Mouse (Mus musculus): ENCODE measurements around the gene Mrpl23. TPM values are rescaled to one million over a fixed set of nuclear protein-coding genes. Genes with fewer than 3 reads are reported as not detected.

Mrpl23 gene
- polyA plus RNA-seq, 1 experiment from 2014 or later = 12.0 TPM

- 0 out of 2 replicates have a peak, but pooled peaks cover 7% of the 10 kb centered on the region for H3K36me3 ChIP-seq
- H3K9ac ChIP-seq = peak overlapping the region; percentile 89
- H3K4me2 ChIP-seq = peak overlapping the region; percentile 67
- 0 out of 2 replicates have a peak, but pooled peaks cover 3% of the 10 kb centered on the region for H3K9me3 ChIP-seq (replicated peaks)
- peak overlapping the region; percentile 98 for H3K27ac ChIP-seq (ENCODE audit: poor library complexity, severe bottlenecking)
- peaks cover 76% of the 10 kb centered on the region for H3K4me1 ChIP-seq (replicated peaks)
- ATAC-seq (ENCODE audit: insufficient number of reproducible peaks, low FRiP score) = peak; percentile 36
- H3K4me3 ChIP-seq = peak overlapping the region; percentile 56
- WGBS = 38% methylated on average over 9 of the region's 9 CpGs
- no peaks in the 10 kb centered on the region for H3K27me3 ChIP-seq (replicated peaks)
These were observed 42.4 kb downstream of the Mrpl23 start for GRCm38 (mm10) chr7:142574826-142575351.

- Histone ChIP-seq H3K4me3 (peak overlapping the region; percentile 56), H3K9me3 (replicated peaks) (peaks cover 3% of the 10 kb centered on the region; the same call in 1 of the 2 replicates)
These were observed 43.0 kb downstream of the Mrpl23 start for GRCm38 (mm10) chr7:142575491-142575890.

GRCm38 (mm10) chr7:142575971-142576370 lies 43.5 kb downstream of the Mrpl23 start:
- 71% methylated on average over 5 of the region's 5 CpGs for WGBS
- H3K36me3 ChIP-seq = 0 out of 2 replicates have a peak, but pooled peaks cover 7% of the 10 kb centered on the region
- peaks cover 7% of the 10 kb centered on the region; the same call in 1 of the 2 replicates for H3K9me3 ChIP-seq (replicated peaks)

More at GRCm38 (mm10) chr7:142575491-142575890, 43.0 kb downstream of the Mrpl23 start:
- peak overlapping the region; percentile 89 for H3K9ac ChIP-seq
- ATAC-seq (ENCODE audit: insufficient number of reproducible peaks, low FRiP score) = no peak
- 63% methylated on average over 12 of the region's 12 CpGs for WGBS
- peak overlapping the region; percentile 98 for H3K27ac ChIP-seq (ENCODE audit: poor library complexity, severe bottlenecking)
- H3K4me2 ChIP-seq = peak overlapping the region; percentile 67
- H3K4me1 ChIP-seq (replicated peaks) = peaks cover 70% of the 10 kb centered on the region
- H3K27me3 ChIP-seq (replicated peaks) = no peaks in the 10 kb centered on the region
- 0 out of 2 replicates have a peak, but pooled peaks cover 7% of the 10 kb centered on the region for H3K36me3 ChIP-seq

GRCm38 (mm10) chr7:142576472-142577326 lies 44.2 kb downstream of the Mrpl23 start:
- Histone ChIP-seq H3K27ac (ENCODE audit: poor library complexity, severe bottlenecking) (peak overlapping the region; percentile 98), H3K4me1 (replicated peaks) (peaks cover 58% of the 10 kb centered on the region), H3K27me3 (replicated peaks) (no peaks in the 10 kb centered on the region), H3K9ac (peak overlapping the region; percentile 89), H3K36me3 (0 out of 2 replicates have a peak, but pooled peaks cover 7% of the 10 kb centered on the region), H3K4me3 (peak overlapping the region; percentile 56), H3K9me3 (replicated peaks) (peaks cover 13% of the 10 kb centered on the region), H3K4me2 (peak overlapping the region; percentile 67)
- WGBS = 61% methylated on average over 25 of the region's 25 CpGs
- ATAC-seq (ENCODE audit: insufficient number of reproducible peaks, low FRiP score) = no peak

More at GRCm38 (mm10) chr7:142575971-142576370, 43.5 kb downstream of the Mrpl23 start:
- H3K4me2 ChIP-seq = peak overlapping the region; percentile 67
- H3K27me3 ChIP-seq (replicated peaks) = no peaks in the 10 kb centered on the region
- ATAC-seq (ENCODE audit: insufficient number of reproducible peaks, low FRiP score) = no peak
- H3K9ac ChIP-seq = peak overlapping the region; percentile 89
- peaks cover 65% of the 10 kb centered on the region for H3K4me1 ChIP-seq (replicated peaks)
- H3K4me3 ChIP-seq = peak overlapping the region; percentile 56
- peak overlapping the region; percentile 98 for H3K27ac ChIP-seq (ENCODE audit: poor library complexity, severe bottlenecking)

- H3K27ac ChIP-seq (ENCODE audit: poor library complexity, severe bottlenecking) = peak overlapping the region; percentile 98
- 0 out of 2 replicates have a peak, but pooled peaks cover 7% of the 10 kb centered on the region for H3K36me3 ChIP-seq
- H3K9me3 ChIP-seq (replicated peaks) = peaks cover 19% of the 10 kb centered on the region
- ATAC-seq (ENCODE audit: insufficient number of reproducible peaks, low FRiP score) = peak; percentile 72
- WGBS = 45% methylated on average over 26 of the region's 26 CpGs
- peak overlapping the region; percentile 67 for H3K4me2 ChIP-seq
- peak overlapping the region; percentile 89 for H3K9ac ChIP-seq
- H3K4me1 ChIP-seq (replicated peaks) = peaks cover 46% of the 10 kb centered on the region
- no peaks in the 10 kb centered on the region for H3K27me3 ChIP-seq (replicated peaks)
- H3K4me3 ChIP-seq = peak overlapping the region; percentile 56
These were observed 45.4 kb downstream of the Mrpl23 start for GRCm38 (mm10) chr7:142577806-142578423.

GRCm38 (mm10) chr7:142579069-142579468 lies 46.6 kb downstream of the Mrpl23 start:
- Histone ChIP-seq H3K27ac (ENCODE audit: poor library complexity, severe bottlenecking) (peak overlapping the region; percentile 98), H3K4me1 (replicated peaks) (peaks cover 34% of the 10 kb centered on the region), H3K4me3 (no peak overlapping the region), H3K36me3 (0 out of 2 replicates have a peak, but pooled peaks cover 7% of the 10 kb centered on the region), H3K9me3 (replicated peaks) (peaks cover 19% of the 10 kb centered on the region), H3K27me3 (replicated peaks) (no peaks in the 10 kb centered on the region), H3K4me2 (peak overlapping the region; percentile 67; the same call in 1 of the 2 replicates), H3K9ac (no peak overlapping the region)
- no peak for ATAC-seq (ENCODE audit: insufficient number of reproducible peaks, low FRiP score)
- 59% methylated on average over 5 of the region's 5 CpGs for WGBS

GRCm38 (mm10) chr7:142580121-142580879 lies 47.8 kb downstream of the Mrpl23 start:
- H3K9ac ChIP-seq = no peak overlapping the region
- H3K27ac ChIP-seq (ENCODE audit: poor library complexity, severe bottlenecking) = no peak overlapping the region
- no peak for ATAC-seq (ENCODE audit: insufficient number of reproducible peaks, low FRiP score)
- 55% methylated on average over 26 of the region's 26 CpGs for WGBS
- peak overlapping the region; percentile 65 for H3K4me2 ChIP-seq
- H3K4me3 ChIP-seq = peak overlapping the region; percentile 27
- peaks cover 22% of the 10 kb centered on the region for H3K4me1 ChIP-seq (replicated peaks)
- H3K27me3 ChIP-seq (replicated peaks) = no peaks in the 10 kb centered on the region
- H3K9me3 ChIP-seq (replicated peaks) = peaks cover 19% of the 10 kb centered on the region
- H3K36me3 ChIP-seq = 0 out of 2 replicates have a peak, but pooled peaks cover 7% of the 10 kb centered on the region

- WGBS = 63% methylated on average over 7 of the region's 7 CpGs
These were observed 48.7 kb downstream of the Mrpl23 start for GRCm38 (mm10) chr7:142581186-142581585.

GRCm38 (mm10) chr7:142581656-142582228 lies 49.3 kb downstream of the Mrpl23 start:
- H3K27ac ChIP-seq (ENCODE audit: poor library complexity, severe bottlenecking) = no peak overlapping the region
- peaks cover 16% of the 10 kb centered on the region for H3K4me1 ChIP-seq (replicated peaks)
- no peaks in the 10 kb centered on the region for H3K36me3 ChIP-seq
- H3K4me3 ChIP-seq = peak overlapping the region; percentile 19; the same call in 1 of the 2 replicates
- peak overlapping the region; percentile 59 for H3K4me2 ChIP-seq
- no peak overlapping the region for H3K9ac ChIP-seq
- H3K9me3 ChIP-seq (replicated peaks) = peaks cover 19% of the 10 kb centered on the region
- WGBS = 51% methylated on average over 20 of the region's 20 CpGs
- no peak for ATAC-seq (ENCODE audit: insufficient number of reproducible peaks, low FRiP score)
- H3K27me3 ChIP-seq (replicated peaks) = no peaks in the 10 kb centered on the region

More at GRCm38 (mm10) chr7:142581186-142581585, 48.7 kb downstream of the Mrpl23 start:
- no peak overlapping the region for H3K9ac ChIP-seq
- peaks cover 16% of the 10 kb centered on the region for H3K4me1 ChIP-seq (replicated peaks)
- 0 out of 2 replicates have a peak, but pooled peaks cover 4% of the 10 kb centered on the region for H3K36me3 ChIP-seq
- no peak overlapping the region for H3K4me3 ChIP-seq
- H3K9me3 ChIP-seq (replicated peaks) = peaks cover 19% of the 10 kb centered on the region
- ATAC-seq (ENCODE audit: insufficient number of reproducible peaks, low FRiP score) = no peak
- H3K27me3 ChIP-seq (replicated peaks) = no peaks in the 10 kb centered on the region
- no peak overlapping the region for H3K27ac ChIP-seq (ENCODE audit: poor library complexity, severe bottlenecking)
- H3K4me2 ChIP-seq = peak overlapping the region; percentile 59; the same call in 1 of the 2 replicates

- Histone ChIP-seq H3K4me2 (no peak overlapping the region), H3K9me3 (replicated peaks) (peaks cover 17% of the 10 kb centered on the region), H3K4me1 (replicated peaks) (peaks cover 25% of the 10 kb centered on the region), H3K9ac (no peak overlapping the region), H3K27me3 (replicated peaks) (no peaks in the 10 kb centered on the region), H3K4me3 (no peak overlapping the region), H3K36me3 (no peaks in the 10 kb centered on the region), H3K27ac (ENCODE audit: poor library complexity, severe bottlenecking) (no peak overlapping the region)
- 68% methylated on average over 1 of the region's 1 CpGs for WGBS
- no peak for ATAC-seq (ENCODE audit: insufficient number of reproducible peaks, low FRiP score)
These were observed 52.4 kb downstream of the Mrpl23 start for GRCm38 (mm10) chr7:142584882-142585281.

Measured in heart, embryonic 12.5 days (tissue).